30 mouse cellular contexts compared by ENCODE assay signal in genomic region chr9:25055650-25056376, GRCm38 (mm10). TPM values are rescaled to one million over a fixed set of nuclear protein-coding genes. Genes with fewer than 3 reads are reported as not detected.
DNase-seq lines count a peak whose midpoint lies in the region; ATAC-seq and TF ChIP-seq lines count a peak whose summit lies in the region.
"Had no signal": no experiment of that assay in that cellular context is flagged by ENCODE, and none has a peak within 500 bp of the region (broad histone marks: within the 10 kb centered on the region; RNA-seq: fewer than 3 reads in every experiment).

No protein-coding gene starts in this region.

- H3K4me1 ChIP-seq in forebrain, postnatal 0 days (ENCODE audit: insufficient read depth), result no peaks in the 10 kb centered on the region
- no peaks in the 10 kb centered on the region for H3K4me1 ChIP-seq in forebrain, embryonic 12.5 days
- no peaks in the 10 kb centered on the region for H3K4me1 ChIP-seq in midbrain, embryonic 15.5 days
- peaks cover 18% of the 10 kb centered on the region for H3K4me1 ChIP-seq in midbrain, embryonic 10.5 days
- peaks cover 3% of the 10 kb centered on the region; the same call in 1 of the 2 replicates for H3K4me1 ChIP-seq in hindbrain, embryonic 16.5 days (ENCODE audit: control insufficient read depth, insufficient read depth, low read depth, low read length)
- H3K4me1 ChIP-seq: limb, embryonic 12.5 days had no signal

- no peak for TF ChIP-seq CTCF in forebrain, postnatal 0 days (IDR thresholded peaks at IDR 0.05; ENCODE audit: low read depth)

- no peaks in the 10 kb centered on the region for H3K9me3 ChIP-seq in forebrain, postnatal 0 days (ENCODE audit: low read length)
- no peaks in the 10 kb centered on the region for H3K9me3 ChIP-seq in forebrain, embryonic 12.5 days
- H3K9me3 ChIP-seq in midbrain, embryonic 15.5 days, result no peaks in the 10 kb centered on the region
- H3K9me3 ChIP-seq in midbrain, embryonic 10.5 days (replicated peaks), result no peaks in the 10 kb centered on the region
- no peaks in the 10 kb centered on the region for H3K9me3 ChIP-seq in hindbrain, embryonic 16.5 days (ENCODE audit: control insufficient read depth, low read length)
- H3K9me3 ChIP-seq: limb, embryonic 12.5 days had no signal

- no peak for DNase-seq in forebrain, postnatal 0 days
- no peak for DNase-seq in midbrain, embryonic 10.5 days (ENCODE audit: low spot score)
- DNase-seq in cerebellum, postnatal 14 days, result no peak
- no peak for DNase-seq in frontal cortex, postnatal 10 days (ENCODE audit: low spot score in 2 of 2)
- DNase-seq: cerebellum, adult 11-12 months; cerebellum, postnatal 10 days; gastrocnemius, adult 2 months; kidney, postnatal 25 days; liver, postnatal 0 days; right cerebral cortex, postnatal 14 days had no signal

- H3K4me3 ChIP-seq in forebrain, postnatal 0 days (ENCODE audit: low read depth, low read length), result no peak overlapping the region
- no peak overlapping the region for H3K4me3 ChIP-seq in forebrain, embryonic 12.5 days (replicated peaks)
- H3K4me3 ChIP-seq in midbrain, embryonic 15.5 days, result no peak overlapping the region
- H3K4me3 ChIP-seq in midbrain, embryonic 10.5 days, result no peak overlapping the region
- H3K4me3 ChIP-seq in hindbrain, embryonic 16.5 days (ENCODE audit: low read length), result no peak overlapping the region
- H3K4me3 ChIP-seq: gastrocnemius, adult 2 months; limb, embryonic 12.5 days; myocyte had no signal

- peak; percentile 47 for ATAC-seq in forebrain, postnatal 0 days
- no peak for ATAC-seq in forebrain, embryonic 12.5 days (ENCODE audit: low FRiP score)
- peak; percentile 67 for ATAC-seq in midbrain, embryonic 15.5 days (replicated peaks)
- peak; percentile 82 for ATAC-seq in hindbrain, embryonic 16.5 days
- ATAC-seq: intestine, postnatal 0 days; liver, postnatal 0 days; lung, postnatal 0 days had no signal

- H3K9ac ChIP-seq in forebrain, postnatal 0 days, result no peak overlapping the region
- no peak overlapping the region for H3K9ac ChIP-seq in forebrain, embryonic 12.5 days
- no peak overlapping the region for H3K9ac ChIP-seq in midbrain, embryonic 15.5 days
- H3K9ac ChIP-seq in hindbrain, embryonic 16.5 days (ENCODE audit: low read depth, low read length), result no peak overlapping the region
- H3K9ac ChIP-seq: limb, embryonic 12.5 days; liver, postnatal 0 days had no signal

- H3K4me2 ChIP-seq in forebrain, postnatal 0 days (ENCODE audit: low read depth), result no peak overlapping the region
- no peak overlapping the region for H3K4me2 ChIP-seq in forebrain, embryonic 12.5 days
- H3K4me2 ChIP-seq in midbrain, embryonic 15.5 days, result no peak overlapping the region
- no peak overlapping the region for H3K4me2 ChIP-seq in hindbrain, embryonic 16.5 days (ENCODE audit: low read length)
- H3K4me2 ChIP-seq: heart, embryonic 11.5 days; limb, embryonic 12.5 days; liver, embryonic 11.5 days had no signal

- no peaks in the 10 kb centered on the region for H3K36me3 ChIP-seq in forebrain, postnatal 0 days (ENCODE audit: insufficient read depth)
- H3K36me3 ChIP-seq in forebrain, embryonic 12.5 days (replicated peaks), result no peaks in the 10 kb centered on the region
- no peaks in the 10 kb centered on the region for H3K36me3 ChIP-seq in midbrain, embryonic 15.5 days (replicated peaks)
- H3K36me3 ChIP-seq in midbrain, embryonic 10.5 days, result no peaks in the 10 kb centered on the region
- H3K36me3 ChIP-seq in hindbrain, embryonic 16.5 days (ENCODE audit: control insufficient read depth, insufficient read depth, low read length), result no peaks in the 10 kb centered on the region
- H3K36me3 ChIP-seq: limb, embryonic 12.5 days had no signal

- no peak overlapping the region for H3K27ac ChIP-seq in forebrain, postnatal 0 days (ENCODE audit: low read depth, low read length)
- H3K27ac ChIP-seq in forebrain, embryonic 12.5 days, result no peak overlapping the region
- no peak overlapping the region for H3K27ac ChIP-seq in midbrain, embryonic 15.5 days
- no peak overlapping the region for H3K27ac ChIP-seq in midbrain, embryonic 10.5 days (replicated peaks)
- H3K27ac ChIP-seq in hindbrain, embryonic 16.5 days (ENCODE audit: low read depth, low read length), result no peak overlapping the region
- H3K27ac ChIP-seq: gastrocnemius, adult 2 months; limb, embryonic 12.5 days; macrophage; stomach, postnatal 0 days had no signal

- H3K27me3 ChIP-seq in forebrain, postnatal 0 days (ENCODE audit: insufficient read depth, low read length), result no peaks in the 10 kb centered on the region
- H3K27me3 ChIP-seq in forebrain, embryonic 12.5 days, result no peaks in the 10 kb centered on the region
- H3K27me3 ChIP-seq in midbrain, embryonic 15.5 days (replicated peaks), result no peaks in the 10 kb centered on the region
- no peaks in the 10 kb centered on the region for H3K27me3 ChIP-seq in midbrain, embryonic 10.5 days (ENCODE audit: low read depth, poor library complexity, severe bottlenecking)
- no peaks in the 10 kb centered on the region for H3K27me3 ChIP-seq in hindbrain, embryonic 16.5 days (replicated peaks; ENCODE audit: control insufficient read depth, insufficient read depth, low read length)

RNA-seq across cellular contexts. Expression of gene Gm10181, which starts 33.4 kb away (rescaled TPM):
- not detected in 2 replicates for total RNA-seq in forebrain, postnatal 0 days (2014; rRNA removed)
- not detected in 2 replicates for polyA plus RNA-seq in forebrain, postnatal 0 days (2015; fragmentation: Nextera tagmentation; extraction: Ambion mirVana)
- not detected in 2 replicates for polyA plus RNA-seq in forebrain, embryonic 12.5 days (2016; fragmentation: Nextera tagmentation; extraction: Ambion mirVana)
- polyA plus RNA-seq in midbrain, embryonic 15.5 days (2015; fragmentation: Nextera tagmentation; extraction: Ambion mirVana), result not detected in 2 replicates
- not detected in 2 replicates for polyA plus RNA-seq in midbrain, embryonic 10.5 days (2016; fragmentation: Nextera tagmentation; extraction: Ambion mirVana)
- polyA plus RNA-seq in hindbrain, embryonic 16.5 days (2015; fragmentation: Nextera tagmentation; extraction: Ambion mirVana), result not detected in 2 replicates
- total RNA-seq: adrenal gland, postnatal 4 days; ES-E14; gastrocnemius, adult 2 months; gastrocnemius, postnatal 4 days; left cerebral cortex, postnatal 14 days had no signal
- polyA plus RNA-seq: embryonic facial prominence, embryonic 11.5 days; heart, embryonic 11.5 days; heart, postnatal 0 days; intestine, postnatal 0 days; kidney, embryonic 14.5 days; limb, embryonic 12.5 days; liver, embryonic 11.5 days; liver, postnatal 0 days; lung, postnatal 0 days; macrophage; myocyte; stomach, postnatal 0 days; thymus, postnatal 0 days; urinary bladder, adult 2 months had no signal
